Mouse (Mus musculus) heart, embryonic 11.5 days (tissue): ENCODE measurements around the gene Trim67. TPM values are rescaled to one million over a fixed set of nuclear protein-coding genes. Genes with fewer than 3 reads are reported as not detected.
A peak's percentile ranks its signal among the peaks of the same experiment; 100 is the strongest.

ENCODE experiments used
- ATAC-seq: fragments of 200-750 bp; cut with Nextera tagmentation; replicated peaks from 2 replicates; pipeline ENCODE4 v1.8.0; 2017; ENCODE audit warnings: moderate library complexity; ENCODE audit not compliant: insufficient number of reproducible peaks, low FRiP score, low TSS enrichment
- H3K27ac ChIP-seq: fragments of 300-500 bp; sonication (generic); 2 replicates; pipeline ENCODE4 v1.5.1; 2014; ENCODE audit warnings: mild to moderate bottlenecking, low read depth, low read length
- H3K27me3 ChIP-seq: fragments of 300-500 bp; sonication (generic); 2 replicates; pipeline ENCODE4 v1.6.1; 2014; ENCODE audit warnings: mild to moderate bottlenecking, low read length, mixed read lengths; ENCODE audit not compliant: control insufficient read depth, insufficient read depth
- H3K36me3 ChIP-seq: fragments of 300-500 bp; sonication (generic); 2 replicates; pipeline ENCODE4 v1.6.1; 2014; ENCODE audit warnings: mild to moderate bottlenecking, low read length, moderate library complexity, mixed read lengths; ENCODE audit not compliant: control insufficient read depth, insufficient read depth
- H3K4me1 ChIP-seq: fragments of 300-500 bp; sonication (generic); 2 replicates; pipeline ENCODE4 v1.6.1; 2014; ENCODE audit warnings: low read length; ENCODE audit not compliant: control insufficient read depth, insufficient read depth
- H3K4me2 ChIP-seq: fragments of 300-500 bp; sonication (generic); 2 replicates; pipeline ENCODE4 v1.6.1; 2014; ENCODE audit warnings: mild to moderate bottlenecking, moderate library complexity
- H3K4me3 ChIP-seq: fragments of 300-500 bp; sonication (generic); 2 replicates; pipeline ENCODE4 v1.5.1; 2014; ENCODE audit warnings: low read depth, low read length
- H3K9ac ChIP-seq: fragments of 300-500 bp; sonication (generic); 2 replicates; pipeline ENCODE4 v1.6.1; 2014; ENCODE audit warnings: mild to moderate bottlenecking, low read depth, low read length, moderate library complexity
- H3K9me3 ChIP-seq: fragments of 300-500 bp; sonication (generic); replicated peaks from 2 replicates; pipeline ENCODE4 v1.6.1; 2016; ENCODE audit warnings: low read length; ENCODE audit not compliant: control insufficient read depth
- WGBS: fragments of 180-500 bp; shearing (Covaris S2); extraction: QIAGEN DNeasy Blood & Tissue Kit; methylation state at CpG from one replicate; pipeline ENCODE4 v1.1.7; 2014; ENCODE audit not compliant: insufficient replicate concordance; 5-methylcytosine and 5-hydroxymethylcytosine counted together
- polyA plus RNA-seq: library from polyadenylated mRNA; unstranded; fragments of >200 nt; fragmentation: Nextera tagmentation; extraction: Ambion mirVana; gene quantifications from 2 replicates; pipeline ENCODE4 v1.2.1, GENCODE M21; 2014

Gene Trim67
- polyA plus RNA-seq, 1 experiment from 2014 or later: 0.07 TPM

- H3K4me3 ChIP-seq: no peak overlapping the region
- peaks cover 20% of the 10 kb centered on the region for H3K27me3 ChIP-seq
- WGBS: 33% methylated on average over 2 of the region's 2 CpGs
- H3K36me3 ChIP-seq: no peaks in the 10 kb centered on the region
- no peak overlapping the region for H3K4me2 ChIP-seq
- no peak overlapping the region for H3K9ac ChIP-seq
- H3K27ac ChIP-seq: no peak overlapping the region
- no peak for ATAC-seq
- H3K4me1 ChIP-seq: peaks cover 6% of the 10 kb centered on the region
- H3K9me3 ChIP-seq: no peaks in the 10 kb centered on the region
Measured at GRCm38 (mm10) chr8:124756153-124756552, 36.7 kb upstream of the Trim67 start.

DNA sequence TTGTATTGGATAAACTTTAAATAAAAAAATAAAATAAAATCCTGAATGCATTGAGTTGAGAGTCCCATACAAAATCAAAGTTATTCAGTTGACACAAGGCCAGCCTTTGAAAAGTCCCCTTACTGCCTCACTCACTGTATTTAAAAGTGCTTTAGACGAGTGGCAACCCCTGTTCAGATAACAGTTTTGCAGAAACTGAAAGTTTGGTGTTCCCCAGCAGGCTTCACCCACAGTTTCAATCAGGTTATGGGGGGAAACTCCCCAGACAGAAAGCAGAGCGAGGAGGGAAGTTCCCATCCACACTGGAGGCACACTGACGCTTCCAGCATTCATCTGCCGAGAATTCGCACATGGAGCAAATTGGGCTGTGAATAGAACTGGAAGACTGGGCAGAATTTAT is 36.3 kb upstream of the Trim67 start:
- no peak overlapping the region for H3K4me2 ChIP-seq
- WGBS: 55% methylated on average over 5 of the region's 5 CpGs
- H3K4me3 ChIP-seq: no peak overlapping the region
- no peak overlapping the region for H3K9ac ChIP-seq
- H3K4me1 ChIP-seq: 0 out of 2 replicates have a peak, but pooled peaks cover 3% of the 10 kb centered on the region
- H3K27ac ChIP-seq: no peak overlapping the region
- no peak for ATAC-seq
- peaks cover 16% of the 10 kb centered on the region for H3K27me3 ChIP-seq
- no peaks in the 10 kb centered on the region for H3K36me3 ChIP-seq
- no peaks in the 10 kb centered on the region for H3K9me3 ChIP-seq

GRCm38 (mm10) chr8:124758544-124758943 is 34.3 kb upstream of the Trim67 start:
- H3K4me2 ChIP-seq: no peak overlapping the region

GRCm38 (mm10) chr8:124763061-124763460 is 29.8 kb upstream of the Trim67 start:
- H3K9me3 ChIP-seq: no peaks in the 10 kb centered on the region
- H3K27ac ChIP-seq: no peak overlapping the region
- H3K4me1 ChIP-seq: no peaks in the 10 kb centered on the region
- no peak overlapping the region for H3K4me2 ChIP-seq
- no peak overlapping the region for H3K9ac ChIP-seq
- no peak for ATAC-seq
- WGBS: 69% methylated on average over 7 of the region's 7 CpGs
- H3K27me3 ChIP-seq: no peaks in the 10 kb centered on the region
- no peak overlapping the region for H3K4me3 ChIP-seq
- no peaks in the 10 kb centered on the region for H3K36me3 ChIP-seq

More at GRCm38 (mm10) chr8:124758544-124758943, 34.3 kb upstream of the Trim67 start:
- Histone ChIP-seq H3K27me3 (no peaks in the 10 kb centered on the region), H3K36me3 (no peaks in the 10 kb centered on the region), H3K9me3 (no peaks in the 10 kb centered on the region), H3K27ac (no peak overlapping the region), H3K9ac (no peak overlapping the region), H3K4me1 (no peaks in the 10 kb centered on the region), H3K4me3 (no peak overlapping the region)
- ATAC-seq: no peak
- WGBS: 48% methylated on average over 3 of the region's 3 CpGs

DNA sequence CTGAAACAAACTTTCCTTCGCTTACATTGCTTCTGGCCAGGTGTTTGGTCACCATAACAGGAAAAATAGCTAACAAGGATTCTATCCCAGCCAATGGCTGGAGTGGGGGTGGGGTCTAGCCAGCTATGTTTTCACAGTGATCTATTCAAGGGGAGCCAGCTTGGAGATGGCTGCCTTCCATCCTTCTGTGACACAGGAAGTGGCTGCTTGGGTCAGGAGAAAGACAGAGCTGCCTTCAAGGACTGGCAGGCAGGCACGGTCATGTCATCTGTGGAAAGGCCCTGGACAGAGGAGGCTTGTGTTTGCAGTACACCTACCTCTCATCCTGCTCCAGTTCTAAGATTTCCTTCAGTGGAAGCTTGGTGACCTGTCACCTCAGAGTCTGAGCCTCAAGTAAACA is 20.5 kb upstream of the Trim67 start:
- ATAC-seq: no peak
- H3K4me2 ChIP-seq: no peak overlapping the region
- no peak overlapping the region for H3K9ac ChIP-seq
- no peaks in the 10 kb centered on the region for H3K36me3 ChIP-seq
- 64% methylated on average over 2 of the region's 2 CpGs for WGBS
- H3K27me3 ChIP-seq: peaks cover 6% of the 10 kb centered on the region
- H3K27ac ChIP-seq: no peak overlapping the region
- H3K4me1 ChIP-seq: peaks cover 6% of the 10 kb centered on the region; the same call in 1 of the 2 replicates
- H3K4me3 ChIP-seq: no peak overlapping the region
- no peaks in the 10 kb centered on the region for H3K9me3 ChIP-seq

DNA sequence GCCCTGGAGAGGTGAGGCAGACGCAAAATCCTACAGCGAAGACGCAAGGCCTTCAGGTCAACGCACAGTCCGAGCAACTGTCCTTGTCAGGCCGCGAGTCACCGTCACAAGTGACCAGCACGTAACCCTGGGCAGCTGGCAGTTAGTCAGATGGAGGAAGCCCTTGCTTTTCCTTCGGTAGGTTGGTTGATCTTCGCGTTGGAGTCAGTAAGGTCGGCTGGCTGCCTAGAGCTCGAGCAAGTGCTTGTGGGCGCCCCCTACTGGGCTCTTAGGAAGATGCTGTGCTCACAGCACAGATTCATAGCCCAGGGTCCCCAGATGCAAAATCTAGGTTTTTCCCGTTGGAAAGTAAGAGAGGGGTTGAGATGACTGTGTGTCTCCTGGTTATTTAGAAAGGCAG is 17.2 kb upstream of the Trim67 start:
- ATAC-seq: no peak
- Histone ChIP-seq H3K4me2 (peak overlapping the region; percentile 51), H3K9me3 (no peaks in the 10 kb centered on the region), H3K4me3 (0 out of 2 replicates have a peak overlapping the region, but pooled peaks have one; percentile 5), H3K27ac (no peak overlapping the region), H3K27me3 (peaks cover 6% of the 10 kb centered on the region), H3K4me1 (peaks cover 16% of the 10 kb centered on the region), H3K36me3 (no peaks in the 10 kb centered on the region), H3K9ac (no peak overlapping the region)
- WGBS: 16% methylated on average over 16 of the region's 16 CpGs

DNA sequence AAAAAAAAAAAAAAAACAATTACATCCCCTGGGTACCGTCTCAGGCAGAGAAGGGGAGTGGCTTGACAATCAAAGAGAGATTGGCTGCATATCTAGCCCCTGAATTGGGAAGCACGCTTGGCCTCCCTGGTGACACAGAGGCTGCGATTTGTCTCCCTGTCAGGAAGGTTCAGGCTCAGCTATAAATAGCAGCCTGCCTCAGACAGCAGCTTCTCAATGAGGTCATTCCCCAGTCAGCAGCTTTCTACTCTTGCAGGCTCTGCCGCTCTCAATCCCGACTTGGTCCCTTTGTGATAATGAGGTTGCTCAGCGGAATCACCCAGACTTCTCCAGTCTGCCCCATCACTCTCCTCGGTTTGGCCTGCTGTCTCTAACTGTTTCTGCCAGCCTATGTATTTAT is 12.7 kb upstream of the Trim67 start:
- Histone ChIP-seq H3K9ac (peak overlapping the region; percentile 62), H3K9me3 (no peaks in the 10 kb centered on the region), H3K4me2 (peak overlapping the region; percentile 27), H3K27me3 (peaks cover 3% of the 10 kb centered on the region), H3K4me3 (no peak overlapping the region; the same call in 1 of the 2 replicates), H3K4me1 (peaks cover 29% of the 10 kb centered on the region), H3K27ac (peak overlapping the region; percentile 91), H3K36me3 (no peaks in the 10 kb centered on the region)
- 3% methylated on average over 7 of the region's 7 CpGs for WGBS
- ATAC-seq: peak; percentile 70

DNA sequence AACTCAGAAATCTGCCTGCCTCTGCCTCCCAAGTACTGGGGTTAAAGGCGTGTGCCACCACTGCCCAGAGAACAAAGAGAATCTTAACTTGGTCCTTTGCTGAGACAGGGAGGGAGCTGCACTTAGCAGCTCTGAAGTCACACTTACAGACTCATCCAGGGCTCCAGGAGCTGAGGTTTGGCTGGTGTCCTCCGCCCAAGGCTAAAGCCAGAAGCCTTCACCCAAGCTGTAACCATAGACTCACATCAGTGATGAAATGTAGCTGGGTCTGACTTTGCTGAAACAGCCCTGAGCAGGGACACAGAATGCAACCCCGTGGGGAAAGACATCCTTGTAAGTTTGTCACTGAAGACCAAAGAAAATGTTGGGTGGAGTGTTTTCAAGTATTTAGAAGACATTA is 10.5 kb upstream of the Trim67 start:
- no peak overlapping the region for H3K9ac ChIP-seq
- no peak overlapping the region for H3K4me3 ChIP-seq
- 76% methylated on average over 3 of the region's 3 CpGs for WGBS
- H3K36me3 ChIP-seq: no peaks in the 10 kb centered on the region
- ATAC-seq: no peak
- H3K9me3 ChIP-seq: no peaks in the 10 kb centered on the region
- no peak overlapping the region for H3K27ac ChIP-seq
- peaks cover under 1% of the 10 kb centered on the region for H3K27me3 ChIP-seq
- H3K4me1 ChIP-seq: peaks cover 22% of the 10 kb centered on the region
- no peak overlapping the region for H3K4me2 ChIP-seq

- Histone ChIP-seq H3K4me2 (no peak overlapping the region), H3K36me3 (no peaks in the 10 kb centered on the region), H3K4me1 (peaks cover 22% of the 10 kb centered on the region), H3K27me3 (no peaks in the 10 kb centered on the region), H3K4me3 (no peak overlapping the region), H3K27ac (no peak overlapping the region), H3K9me3 (no peaks in the 10 kb centered on the region), H3K9ac (no peak overlapping the region)
- WGBS: 86% methylated on average over 15 of the region's 15 CpGs
- no peak for ATAC-seq
Measured at GRCm38 (mm10) chr8:124783228-124783627, 9.7 kb upstream of the Trim67 start.
